Mouse (Mus musculus): ENCODE data around the gene Arhgap22. TPM values are rescaled to one million over a fixed set of nuclear protein-coding genes. Genes with fewer than 3 reads are reported as not detected.

Arhgap22 gene
- total RNA-seq, 2 experiments from 2014 or later: 7.5 to 12.0 TPM

DNA sequence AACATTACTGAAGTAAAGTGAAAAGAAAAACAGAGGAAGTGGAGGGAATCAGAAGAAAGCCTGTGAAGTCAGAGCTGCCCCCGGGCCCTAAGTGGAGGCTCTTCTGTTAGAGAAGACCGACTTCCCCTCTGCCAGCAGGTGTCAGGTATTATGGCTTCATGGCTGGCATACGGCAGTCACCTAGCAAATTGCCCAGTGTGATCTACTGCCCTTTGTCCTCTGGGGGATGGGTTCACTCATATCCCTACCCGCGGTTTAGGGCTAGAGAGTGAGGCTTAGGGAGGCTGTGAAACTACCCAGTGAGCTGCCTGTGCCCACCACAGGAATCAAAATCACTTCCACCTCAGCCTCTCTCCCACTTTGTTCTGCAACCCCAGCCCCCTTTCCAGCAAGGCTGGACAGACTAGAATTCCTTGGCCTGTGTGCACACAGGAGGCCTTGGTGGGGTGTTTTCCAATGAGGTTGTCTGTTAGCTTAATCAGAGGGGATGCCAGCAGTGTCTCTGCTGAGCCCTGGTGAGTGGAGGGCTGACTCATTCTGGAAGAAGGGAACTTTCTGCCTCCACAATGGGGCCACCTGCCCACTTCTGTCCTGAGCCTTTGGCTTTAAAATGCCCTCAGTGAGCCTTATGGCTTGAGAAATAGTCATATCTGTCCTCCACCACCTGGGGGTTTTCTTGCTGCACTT lies 1.4 kb upstream of the Arhgap22 start:
- DNase-seq (ENCODE audit: low spot score in 2 of 2): no peak

DNA sequence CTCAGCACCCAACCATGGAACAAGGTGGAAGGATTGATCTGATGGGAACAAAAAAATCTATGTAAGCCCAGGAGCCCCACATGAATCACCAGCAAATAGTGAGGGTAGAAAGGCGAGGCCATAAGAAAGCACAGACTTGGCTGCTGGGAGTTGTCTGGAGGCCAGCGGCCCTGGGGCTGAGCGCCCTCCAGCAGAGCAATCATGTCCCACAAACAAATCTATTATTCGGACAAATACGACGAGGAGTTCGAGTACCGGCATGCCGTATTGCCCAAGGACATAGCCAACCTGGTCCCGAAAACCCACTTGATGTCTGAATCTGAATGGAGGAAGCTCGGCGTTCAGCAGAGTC lies 892 bp upstream of the Arhgap22 start:
- no peak for DNase-seq (ENCODE audit: low spot score in 2 of 2)

DNA sequence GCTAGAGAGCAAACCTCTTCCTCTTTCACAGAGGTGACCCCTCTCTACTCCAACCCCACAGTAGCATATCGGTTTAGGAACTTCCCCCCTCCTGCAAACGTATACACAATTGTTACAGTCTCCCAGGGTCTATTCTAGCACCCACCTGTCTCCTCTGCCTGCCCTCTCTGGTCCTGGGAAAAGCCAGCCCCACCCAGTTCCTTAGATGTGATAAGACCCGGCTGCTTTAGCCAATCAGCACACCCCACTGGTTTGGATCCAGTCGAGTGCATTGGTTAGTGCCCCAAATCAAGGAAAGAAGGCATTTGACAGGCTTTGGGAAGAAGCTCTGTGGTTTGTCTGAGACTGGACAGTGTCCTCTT lies 922 bp downstream of the Arhgap22 start:
- no peak for DNase-seq (ENCODE audit: low spot score in 2 of 2)

DNA sequence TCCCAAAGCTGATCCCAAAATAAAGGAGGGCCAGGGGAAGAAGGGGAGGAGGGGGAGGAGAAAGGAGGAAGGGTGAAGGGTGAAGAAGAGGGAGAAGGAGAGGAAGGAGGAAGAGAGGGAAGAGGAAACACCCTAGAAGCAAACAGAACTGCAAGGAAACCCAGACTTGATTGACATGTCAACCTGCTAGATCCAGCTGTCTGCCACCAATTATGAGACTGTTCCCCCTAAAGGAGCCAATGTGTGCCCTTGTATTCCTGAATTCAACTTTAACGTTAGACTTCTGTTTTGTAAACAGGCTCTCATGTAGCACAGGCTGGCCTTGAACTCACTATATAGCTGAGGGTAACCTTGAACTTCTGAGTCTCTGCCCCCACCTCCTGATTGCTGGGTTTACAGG lies 1.3 kb downstream of the Arhgap22 start:
- no peak for DNase-seq (ENCODE audit: low spot score in 2 of 2)

DNA sequence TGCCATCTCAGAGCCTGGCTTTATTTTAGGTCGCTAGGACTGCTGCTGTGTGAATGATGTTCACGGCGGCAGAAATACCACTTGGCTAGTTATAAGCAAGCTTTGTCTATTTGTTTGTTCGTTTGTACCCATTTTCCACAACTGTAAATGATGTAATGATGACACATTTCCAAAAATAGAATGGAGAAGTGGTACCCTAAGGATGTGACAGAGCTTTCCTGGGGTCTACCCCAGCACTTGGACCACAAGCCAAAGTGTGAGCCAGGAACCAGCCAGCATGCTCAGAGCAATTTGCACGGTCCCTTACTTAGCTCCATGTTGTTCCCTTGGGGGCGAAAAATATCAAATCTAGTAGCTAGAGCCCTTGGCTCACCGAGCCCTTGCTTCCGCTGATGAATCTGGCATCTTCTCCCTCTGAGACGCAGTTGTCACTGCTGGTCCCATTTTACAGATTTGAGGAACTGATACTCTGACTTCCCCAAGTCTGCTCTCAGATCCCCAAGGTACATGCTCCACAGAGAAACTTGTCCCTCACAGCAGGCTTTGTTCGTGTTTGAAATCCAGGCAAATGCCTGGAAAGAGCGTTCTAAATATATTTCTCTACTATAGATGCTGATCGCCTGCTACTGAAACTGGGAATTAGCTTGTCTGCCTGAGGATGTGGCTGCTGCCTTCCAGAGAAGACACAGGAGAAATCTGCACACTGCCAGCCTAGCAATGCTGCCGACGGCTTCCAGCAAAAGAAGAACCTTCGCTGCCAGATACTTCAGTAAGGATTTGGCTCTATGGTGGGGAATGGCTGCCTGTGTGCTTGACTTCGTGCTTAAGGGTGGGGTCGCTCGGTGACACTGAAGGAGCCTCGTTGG lies 2.8 kb downstream of the Arhgap22 start:
- DNase-seq (ENCODE audit: low spot score in 2 of 2): peak in 1 of 2 experiments; percentile 32

DNA sequence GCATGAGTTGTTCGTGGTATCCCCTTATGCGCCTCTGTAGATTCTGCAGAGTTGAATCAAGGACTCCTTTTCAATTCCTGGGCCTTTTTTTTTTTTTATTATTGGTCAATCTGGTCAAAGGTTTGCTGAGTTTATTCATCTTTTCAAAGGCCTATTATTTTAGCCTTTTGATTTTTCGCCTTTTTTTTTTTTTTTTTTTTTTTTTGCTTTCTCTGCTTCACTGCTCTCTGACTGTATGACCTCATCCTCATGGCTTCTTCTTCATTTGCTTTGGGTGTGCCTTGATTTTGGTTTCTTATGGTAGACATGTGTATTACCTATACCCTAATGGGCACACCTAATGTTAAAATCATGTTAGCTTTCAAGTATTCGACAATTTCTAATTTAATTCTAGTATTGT lies 11.4 kb downstream of the Arhgap22 start:
- no peak for DNase-seq (ENCODE audit: low spot score in 2 of 2)

- no peak for DNase-seq (ENCODE audit: low spot score in 2 of 2)
These were observed 16.8 kb downstream of the Arhgap22 start for GRCm38 (mm10) chr14:33230672-33231071.

GRCm38 (mm10) chr14:33231311-33231710 lies 17.5 kb downstream of the Arhgap22 start:
- no peak for DNase-seq (ENCODE audit: low spot score in 2 of 2)

DNA sequence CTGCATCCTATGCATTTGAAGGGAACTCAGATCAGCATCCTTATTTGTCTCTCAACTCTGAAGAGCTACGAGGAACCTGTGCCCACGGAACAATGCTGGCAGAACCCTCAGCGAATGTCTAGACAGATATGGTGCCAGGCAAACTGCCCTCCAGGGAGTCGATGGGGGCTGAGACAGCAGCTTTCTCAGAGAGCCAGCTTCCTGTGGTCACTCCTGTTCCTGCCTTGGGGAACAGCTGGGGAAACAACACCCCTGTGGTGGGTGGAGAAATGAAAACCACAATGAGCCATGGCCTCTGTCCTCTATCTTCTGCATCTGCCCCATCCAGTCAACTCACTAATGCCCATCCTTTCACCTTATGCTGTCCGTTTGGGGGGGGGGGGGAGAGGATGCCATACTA lies 18.2 kb downstream of the Arhgap22 start:
- no peak for DNase-seq (ENCODE audit: low spot score in 2 of 2)

DNA sequence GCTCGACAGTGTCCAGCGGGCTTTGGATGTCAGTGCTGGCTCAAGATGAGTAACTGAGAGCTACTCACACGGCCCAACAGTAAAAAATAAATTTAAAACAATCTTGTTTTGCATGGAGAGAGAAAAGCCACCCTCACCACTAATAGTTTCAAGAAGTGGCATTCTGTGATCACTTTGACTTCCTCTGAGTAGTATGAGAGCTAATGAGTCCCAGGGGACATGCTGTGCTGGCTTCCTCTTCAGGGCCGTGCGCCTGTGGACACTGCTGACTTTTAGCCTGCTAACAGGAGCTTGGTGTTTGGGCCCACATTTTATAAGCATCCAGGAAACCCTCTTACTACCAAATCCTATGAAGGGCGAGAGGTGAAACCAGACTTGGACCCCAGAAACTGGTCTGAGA lies 21.8 kb downstream of the Arhgap22 start:
- no peak for DNase-seq (ENCODE audit: low spot score in 2 of 2)

DNA sequence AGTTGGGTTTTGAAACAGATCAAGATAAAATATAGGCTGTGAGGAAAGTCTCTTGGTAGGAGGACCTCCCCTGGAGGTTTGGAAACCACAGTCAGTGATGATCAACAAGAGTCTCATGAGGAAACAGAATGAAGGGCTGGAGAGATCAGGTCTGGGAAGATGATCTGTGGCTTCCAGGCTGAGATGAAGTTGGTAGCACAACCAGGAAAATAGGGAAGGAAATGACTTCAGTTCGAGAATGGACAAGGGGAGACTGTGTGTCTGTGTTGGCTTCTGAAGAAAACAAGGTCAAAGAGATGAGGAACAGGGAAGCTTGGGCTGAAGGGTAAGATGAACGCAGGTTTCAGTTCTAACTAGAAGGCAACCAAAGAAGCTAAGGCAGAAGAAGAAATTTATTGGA lies 26.6 kb downstream of the Arhgap22 start:
- DNase-seq (ENCODE audit: low spot score in 2 of 2): no peak

- no peak for DNase-seq (ENCODE audit: low spot score in 2 of 2)
These were observed 29.4 kb downstream of the Arhgap22 start for GRCm38 (mm10) chr14:33243261-33243660.

DNA sequence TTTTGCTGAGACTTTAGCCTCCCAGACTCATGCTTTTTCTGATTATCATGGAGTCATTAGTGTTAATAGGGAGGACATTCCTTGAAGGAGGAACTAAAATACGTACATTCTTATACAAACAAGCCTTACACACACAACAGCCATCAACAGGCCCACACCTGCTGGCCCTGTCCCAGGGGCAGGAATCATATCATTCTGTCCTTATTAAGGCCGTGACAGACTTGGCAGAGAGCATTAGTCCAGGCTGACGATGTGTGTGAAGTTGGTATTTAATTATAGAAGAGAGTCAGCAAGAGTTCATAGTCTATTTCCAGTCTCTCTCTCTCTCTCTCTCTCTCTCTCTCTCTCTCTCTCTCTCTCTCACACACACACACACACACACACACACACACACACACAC lies 30.7 kb downstream of the Arhgap22 start:
- no peak for DNase-seq (ENCODE audit: low spot score in 2 of 2)

DNA sequence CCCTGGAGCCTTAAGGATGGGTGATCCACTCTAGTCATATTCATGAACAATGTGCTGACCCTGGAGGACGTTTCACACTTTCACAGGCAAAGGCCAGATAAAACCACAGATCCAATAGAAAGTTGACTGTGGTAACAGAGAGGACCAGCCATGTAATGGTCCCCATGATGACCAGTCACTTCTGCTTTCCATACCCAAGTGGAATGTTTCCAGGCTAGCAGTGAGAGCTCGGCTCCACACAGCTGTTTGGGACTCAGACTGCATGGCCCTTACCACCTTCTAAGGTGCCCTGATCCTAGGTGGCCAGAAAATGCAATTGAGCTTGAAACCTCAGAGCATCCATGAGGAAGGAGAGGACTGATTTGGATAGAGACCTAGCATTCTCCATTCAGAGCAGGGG lies 31.1 kb downstream of the Arhgap22 start:
- DNase-seq (ENCODE audit: low spot score in 2 of 2): no peak

- DNase-seq (ENCODE audit: low spot score in 2 of 2): peak; percentile 44 to 48
These were observed 32.6 kb downstream of the Arhgap22 start for GRCm38 (mm10) chr14:33246476-33246875.

DNA sequence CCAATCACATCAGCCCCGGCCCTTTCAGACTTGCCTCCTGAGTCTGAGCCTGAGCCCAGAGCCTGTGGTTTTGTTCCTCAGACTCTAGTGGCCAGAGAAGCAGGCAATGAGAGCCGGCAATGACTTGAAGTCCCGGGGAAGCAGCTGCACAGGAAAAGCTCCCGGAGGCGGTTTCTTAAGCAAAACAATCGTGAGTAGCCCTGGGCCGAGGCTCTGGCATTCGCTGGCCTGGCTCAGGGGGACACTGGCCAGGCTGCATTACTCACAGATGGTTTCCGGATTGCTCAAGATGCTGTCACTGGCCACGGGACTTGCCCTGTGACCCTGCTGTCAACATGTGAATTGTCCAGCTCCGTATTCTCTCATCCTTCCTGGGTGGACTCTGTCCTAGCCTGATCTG lies 33.8 kb downstream of the Arhgap22 start:
- DNase-seq (ENCODE audit: low spot score in 2 of 2): peak in 1 of 2 experiments; percentile 8

DNA sequence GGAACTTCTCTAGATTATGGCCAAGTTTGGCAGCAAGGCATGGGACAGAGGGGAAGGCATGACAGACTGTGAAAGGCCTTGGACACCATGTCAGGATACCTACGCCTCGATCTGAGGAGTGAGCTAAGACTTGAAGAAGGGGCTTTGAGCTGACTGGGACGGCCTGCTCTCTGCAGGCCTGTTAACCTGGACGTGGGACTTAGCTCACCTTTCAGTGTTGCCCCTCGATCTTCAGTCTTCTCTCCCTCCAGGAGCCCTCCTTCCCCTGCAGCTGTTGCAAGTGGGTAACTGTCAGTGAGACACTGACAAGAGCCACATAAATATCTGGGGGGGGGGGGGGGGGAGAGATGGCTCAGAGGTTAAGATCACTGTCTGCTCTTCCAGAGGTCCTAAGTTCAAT lies 34.9 kb downstream of the Arhgap22 start:
- no peak for DNase-seq (ENCODE audit: low spot score in 2 of 2)

DNA sequence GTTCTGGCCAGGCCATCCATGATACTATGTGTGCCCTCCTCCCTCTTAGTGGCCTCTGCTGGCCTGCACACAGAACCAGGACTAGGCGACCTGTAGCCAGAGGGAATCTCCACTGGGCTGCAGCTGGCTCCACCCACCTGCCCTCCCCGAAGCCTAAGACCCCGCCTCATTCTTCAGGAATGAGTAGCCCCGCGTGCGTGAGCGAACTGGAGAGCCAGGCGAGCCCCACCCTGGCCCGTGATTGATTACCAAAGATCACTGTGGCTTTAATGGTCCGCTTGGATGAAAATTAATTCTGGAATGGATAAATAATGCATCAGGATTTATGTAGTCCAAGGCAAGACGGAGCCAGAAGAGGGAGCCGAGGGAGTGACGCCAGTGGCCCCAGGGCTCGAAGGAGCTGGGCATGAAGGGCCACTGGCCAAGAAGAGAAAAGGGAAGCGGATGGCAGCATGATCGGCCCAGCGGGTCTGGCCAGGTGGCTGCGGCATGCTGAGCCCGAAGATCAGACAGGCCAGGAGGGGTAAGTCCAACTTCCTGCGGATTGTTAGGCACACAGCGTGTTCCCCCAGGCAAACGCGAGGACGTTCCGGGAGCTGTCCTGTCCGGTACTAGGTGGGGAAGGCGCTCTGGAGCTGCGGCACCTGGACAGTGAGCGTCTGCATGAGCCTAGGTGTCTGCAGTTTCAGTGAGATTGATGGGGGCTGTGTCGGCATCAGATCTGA lies 36.6 kb downstream of the Arhgap22 start:
- DNase-seq (ENCODE audit: low spot score in 2 of 2): no peak

- no peak for DNase-seq (ENCODE audit: low spot score in 2 of 2)
These were observed 37.3 kb downstream of the Arhgap22 start for GRCm38 (mm10) chr14:33250956-33251745.

GRCm38 (mm10) chr14:33258256-33258655 lies 44.4 kb downstream of the Arhgap22 start:
- DNase-seq (ENCODE audit: low spot score in 2 of 2): no peak

DNA sequence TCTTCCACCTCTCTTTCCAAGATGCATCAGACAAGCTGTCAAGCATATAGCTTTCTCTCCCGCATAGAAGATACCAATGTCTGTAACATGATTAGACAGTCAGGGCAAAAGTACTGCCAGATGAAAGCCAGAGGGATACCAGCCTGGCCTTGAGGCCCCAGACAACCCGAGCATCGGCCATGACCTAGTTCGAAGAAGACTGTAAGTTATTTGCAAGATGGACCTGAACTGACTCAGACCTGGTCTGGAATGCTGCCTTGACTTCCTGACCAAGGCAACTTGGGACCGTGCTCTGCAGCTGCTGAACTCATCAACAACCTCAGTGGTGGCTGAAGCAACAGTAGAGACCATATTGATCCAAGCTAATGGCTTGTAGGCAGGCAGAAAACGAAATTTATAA lies 46.3 kb downstream of the Arhgap22 start:
- no peak for DNase-seq (ENCODE audit: low spot score in 2 of 2)

Data from left cerebral cortex, adult 18-20 months (tissue).